Mouse (Mus musculus) R1 (cell line): ENCODE data around the gene Atp8b3.

Experiments used
- DNase-seq: peaks from one replicate; pipeline ENCODE4 v3.0.0-alpha.2; 2018; ENCODE audit warnings: low read depth, low spot score

The Atp8b3 gene

DNA sequence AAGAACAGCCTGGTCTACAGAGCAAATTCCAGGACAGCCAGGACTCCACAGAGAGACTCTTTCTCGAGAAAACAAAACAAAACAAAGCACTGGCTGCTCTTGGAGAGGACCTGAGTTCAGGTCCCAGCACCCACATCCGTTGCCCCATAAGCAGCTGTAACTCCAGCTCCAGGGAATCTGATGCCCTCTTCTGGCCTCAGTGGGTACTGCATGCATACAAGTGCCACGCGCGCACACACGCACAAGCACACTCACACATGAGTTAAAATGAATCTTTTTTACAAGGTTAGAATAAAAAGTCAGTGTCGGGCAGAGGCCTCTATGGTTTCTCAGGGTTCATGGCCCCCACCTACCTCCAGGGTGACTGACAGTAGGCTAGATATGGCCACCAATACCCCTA is 15.6 kb downstream of the Atp8b3 start:
- peak; percentile 56 for DNase-seq

DNA sequence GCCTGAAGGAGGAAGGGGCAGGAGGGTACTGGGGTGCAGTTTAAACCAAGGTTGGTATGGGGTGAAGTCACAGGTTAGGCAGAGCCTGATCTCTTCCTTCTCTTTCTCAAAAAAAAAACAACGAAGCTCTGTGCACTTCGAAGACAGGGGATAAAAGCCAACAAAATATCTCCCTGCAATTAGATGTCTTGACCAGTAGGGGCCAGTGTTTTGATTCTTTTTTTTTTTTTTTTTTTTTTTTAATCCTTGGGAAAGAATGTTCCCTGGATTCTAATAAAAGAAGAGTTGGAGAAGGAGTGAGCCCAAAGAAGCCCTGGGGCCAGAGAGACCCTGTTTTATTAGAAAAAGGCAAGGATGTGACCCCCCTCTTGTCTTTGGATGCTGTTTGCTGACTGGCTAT is 19.6 kb downstream of the Atp8b3 start:
- DNase-seq = peak; percentile 25

DNA sequence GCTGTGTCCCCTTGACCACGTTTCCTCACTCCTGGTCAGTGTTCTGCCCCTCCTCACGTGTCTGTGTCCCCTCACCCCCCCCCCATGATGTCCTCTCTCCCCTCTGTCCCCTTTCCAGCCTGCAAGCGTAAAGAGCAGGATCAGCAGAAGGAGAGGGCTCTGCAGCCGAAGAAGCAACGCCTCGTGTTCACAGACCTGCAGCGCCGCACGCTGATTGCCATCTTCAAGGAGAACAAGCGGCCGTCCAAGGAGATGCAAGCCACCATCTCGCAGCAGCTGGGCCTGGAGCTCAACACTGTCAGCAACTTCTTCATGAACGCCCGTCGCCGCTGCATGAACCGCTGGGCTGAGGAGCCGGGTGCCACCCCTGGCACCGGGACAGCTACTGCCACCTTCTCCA is 25.2 kb downstream of the Atp8b3 start:
- DNase-seq = no peak

DNA sequence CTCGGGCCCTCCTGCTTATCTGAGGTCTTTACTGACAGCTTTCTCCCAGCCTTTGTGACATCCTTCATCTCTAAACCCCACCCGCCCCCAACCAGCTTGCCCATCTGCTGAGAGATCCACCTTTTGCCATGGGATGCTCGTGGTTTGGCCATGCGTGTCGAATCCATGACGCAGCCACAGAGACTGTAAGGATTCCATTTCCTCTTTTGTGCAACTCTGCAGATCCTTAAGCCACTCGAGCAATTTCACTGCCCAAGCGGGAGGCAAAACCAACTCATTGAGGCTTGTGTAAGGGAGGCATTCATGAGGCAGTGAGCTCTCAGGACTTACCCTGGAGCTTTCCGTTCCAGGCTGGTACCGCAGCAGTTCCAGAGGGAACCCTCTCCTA is 28.7 kb downstream of the Atp8b3 start:
- no peak for DNase-seq

DNA sequence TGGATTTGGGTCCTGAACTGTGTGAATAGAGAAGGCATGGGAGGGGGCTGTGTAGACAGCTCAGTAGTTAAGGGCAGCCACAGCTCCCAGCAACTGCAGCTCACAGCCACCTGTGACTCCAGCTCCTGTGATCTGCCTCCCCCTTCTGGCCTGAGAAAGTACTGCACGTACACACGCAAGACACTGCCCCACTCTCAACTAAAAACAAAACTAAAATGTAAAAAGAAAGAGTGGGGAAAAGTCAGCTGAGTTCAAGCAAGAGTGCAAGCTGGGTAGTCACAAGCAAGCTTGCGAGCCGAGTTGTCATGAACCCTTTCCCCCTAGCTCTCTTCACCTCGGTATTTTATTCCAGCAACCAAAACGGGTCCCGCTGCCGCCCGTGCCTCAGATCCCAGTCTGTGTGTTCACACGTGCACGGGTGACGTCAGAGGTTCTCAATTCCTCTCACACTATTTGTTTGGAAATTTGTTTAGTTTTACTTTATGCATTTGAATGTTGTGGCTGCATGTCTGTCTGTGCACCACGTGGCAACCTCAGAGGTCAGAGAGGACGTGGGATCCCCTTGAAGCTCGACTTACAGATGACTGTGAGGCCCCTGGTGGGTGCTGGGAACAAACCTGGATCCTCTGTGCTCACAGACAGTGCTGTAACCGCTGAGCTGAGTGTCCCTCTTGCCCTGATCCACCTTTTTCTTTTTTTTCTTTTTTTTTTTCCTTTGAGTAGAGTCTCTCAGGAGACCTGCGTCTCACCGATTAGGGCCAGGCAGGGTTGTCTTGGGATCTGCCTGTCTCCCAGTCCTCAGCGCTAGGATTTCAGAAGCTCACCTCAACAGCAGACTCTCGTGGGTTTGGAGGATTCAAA is 29.3 kb downstream of the Atp8b3 start:
- peak; percentile 79 for DNase-seq

DNA sequence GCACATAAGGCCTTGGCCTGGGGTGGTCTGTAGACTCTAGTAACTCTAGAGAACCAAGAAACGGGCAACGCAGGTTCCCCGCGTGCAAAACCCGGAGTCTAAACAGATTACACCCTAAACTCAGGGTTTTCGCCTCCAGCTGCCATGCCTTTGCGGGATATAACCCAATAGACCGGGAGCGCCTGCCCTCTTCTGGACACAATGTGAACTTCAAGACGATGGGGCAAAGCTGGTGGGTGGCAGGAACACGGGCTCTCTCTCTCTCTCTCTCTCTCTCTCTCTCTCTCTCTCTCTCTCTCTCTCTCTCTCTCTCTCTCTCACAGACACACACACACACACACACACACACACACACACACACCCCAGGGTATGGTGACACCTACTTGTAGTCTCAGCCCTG is 32.7 kb downstream of the Atp8b3 start:
- peak; percentile 72 for DNase-seq

DNA sequence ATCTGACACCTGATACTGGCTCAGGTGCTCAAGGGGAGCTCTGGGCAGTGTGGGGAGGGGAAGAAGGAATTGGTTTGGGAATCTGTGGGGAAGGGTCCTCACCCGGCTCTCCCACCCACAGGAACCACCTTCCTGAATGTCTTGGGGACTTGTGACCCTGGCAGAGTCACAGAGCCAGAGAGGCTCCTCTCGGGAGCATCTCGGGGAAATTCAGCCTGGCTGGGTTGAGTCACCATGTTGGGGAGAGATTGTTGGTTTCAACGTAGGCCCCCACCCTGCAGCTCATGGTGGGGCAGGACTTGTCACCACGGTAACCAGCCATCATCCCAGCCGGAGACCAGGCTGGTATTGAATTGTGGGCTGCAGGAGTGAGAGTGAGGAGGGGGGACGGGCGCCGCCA is 34.2 kb downstream of the Atp8b3 start:
- DNase-seq = peak; percentile 58

DNA sequence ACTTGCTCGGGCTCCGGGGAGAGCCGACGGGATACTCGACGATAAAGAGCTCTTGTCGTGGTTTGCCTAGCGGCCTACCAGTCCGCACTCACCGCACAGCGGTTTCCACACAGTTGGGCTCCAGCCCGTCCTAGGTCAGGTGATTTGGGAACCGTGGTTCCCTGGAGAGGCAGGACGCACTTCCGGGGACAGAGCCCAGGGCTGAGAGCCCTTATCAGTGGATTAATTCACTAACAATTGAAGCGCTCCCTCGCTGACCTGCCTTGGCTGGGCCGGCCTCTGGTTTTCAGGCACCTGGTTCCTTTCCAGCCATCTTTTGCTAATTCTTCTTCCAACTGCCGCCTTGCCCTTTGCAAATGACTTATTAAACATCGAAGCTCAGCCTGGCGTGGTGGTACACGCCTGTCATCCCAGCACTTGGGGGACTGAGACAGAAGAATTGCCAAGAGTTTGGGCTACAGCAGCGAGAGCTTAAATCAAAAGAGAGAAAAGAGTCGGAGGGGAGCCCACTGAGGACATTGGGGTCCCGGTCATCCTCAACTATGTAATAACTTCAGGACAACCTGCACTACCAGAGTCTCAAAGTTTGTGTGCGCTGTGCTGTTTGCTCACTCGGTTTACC is 35.2 kb downstream of the Atp8b3 start:
- DNase-seq = peak; percentile 48

DNA sequence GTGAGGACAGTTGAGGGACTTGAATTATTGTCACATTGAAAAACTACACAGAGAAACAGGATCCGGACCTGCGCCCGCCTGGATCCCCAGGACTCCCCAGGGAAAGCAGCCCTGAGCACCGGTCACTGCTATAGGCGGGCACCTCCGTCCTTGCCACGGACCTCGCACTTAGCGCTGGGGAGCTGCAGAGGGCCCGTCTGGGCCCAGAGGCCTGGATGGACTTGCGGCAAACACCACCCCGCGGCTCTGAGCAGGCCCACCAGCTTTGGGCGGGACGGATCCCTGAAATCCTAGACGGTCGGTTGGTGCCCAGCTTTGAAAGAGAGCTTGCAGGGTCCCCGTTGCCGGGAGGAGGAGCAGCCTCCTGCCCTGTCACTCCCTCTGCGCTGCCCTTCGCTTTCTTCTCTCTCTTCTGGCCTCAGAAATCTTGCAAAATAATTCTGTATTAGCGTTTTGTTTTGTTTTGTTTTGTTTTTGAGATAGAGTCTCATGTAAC is 36.1 kb downstream of the Atp8b3 start:
- DNase-seq = no peak

DNA sequence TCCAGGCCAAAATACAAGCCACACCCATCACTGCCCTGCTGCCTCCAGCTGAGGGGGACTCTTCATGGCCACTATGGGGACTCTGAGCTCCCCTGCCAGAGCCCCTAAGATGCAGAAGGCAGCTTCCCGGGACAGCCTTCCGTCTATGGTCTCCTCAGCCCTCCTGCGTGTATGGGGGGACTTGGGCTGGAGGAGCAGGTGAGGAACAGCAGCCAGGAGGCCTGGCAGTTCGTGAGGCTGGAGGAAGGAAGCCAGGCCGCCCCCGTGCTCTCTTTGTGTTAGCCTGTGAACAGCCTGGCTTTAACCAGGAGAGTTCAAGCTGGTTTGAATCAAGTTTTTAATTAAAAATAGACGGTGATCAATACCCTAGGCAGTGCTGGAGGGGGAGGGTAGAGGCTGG is 36.6 kb downstream of the Atp8b3 start:
- DNase-seq = no peak

DNA sequence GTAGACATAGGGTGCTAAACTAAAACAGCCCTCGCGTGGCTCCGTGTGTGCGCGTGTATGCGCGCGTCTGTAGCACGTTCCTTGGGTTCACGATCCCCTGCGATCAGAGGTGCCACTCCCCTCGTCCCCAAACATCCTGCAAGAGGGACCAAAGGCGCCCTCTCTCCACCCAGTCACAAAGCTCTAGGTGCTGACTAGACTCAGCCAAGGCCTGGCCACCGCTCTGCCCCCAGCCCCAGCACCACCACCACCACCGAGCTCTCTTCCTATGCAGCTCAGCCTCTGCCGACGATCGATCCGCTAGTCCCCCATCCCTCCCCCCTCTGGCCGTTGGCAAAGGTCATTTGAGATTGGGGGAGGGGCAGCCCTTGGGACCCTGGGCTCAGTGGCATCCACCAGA is 42.5 kb downstream of the Atp8b3 start:
- DNase-seq = no peak

DNA sequence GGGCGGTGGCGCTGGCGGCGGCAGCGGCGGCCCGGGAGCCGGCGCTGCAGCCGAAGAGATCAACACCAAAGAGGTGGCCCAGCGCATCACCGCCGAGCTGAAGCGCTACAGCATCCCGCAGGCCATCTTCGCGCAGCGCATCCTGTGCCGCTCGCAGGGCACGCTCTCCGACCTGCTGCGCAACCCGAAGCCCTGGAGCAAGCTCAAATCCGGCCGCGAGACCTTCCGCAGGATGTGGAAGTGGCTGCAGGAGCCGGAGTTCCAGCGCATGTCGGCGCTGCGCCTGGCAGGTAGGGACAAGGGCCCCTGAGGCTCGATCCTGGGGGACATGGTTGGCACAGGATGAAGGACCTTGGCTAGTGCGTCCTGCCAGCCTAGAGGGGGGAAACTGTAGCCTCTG is 43.0 kb downstream of the Atp8b3 start:
- peak; percentile 57 for DNase-seq

DNA sequence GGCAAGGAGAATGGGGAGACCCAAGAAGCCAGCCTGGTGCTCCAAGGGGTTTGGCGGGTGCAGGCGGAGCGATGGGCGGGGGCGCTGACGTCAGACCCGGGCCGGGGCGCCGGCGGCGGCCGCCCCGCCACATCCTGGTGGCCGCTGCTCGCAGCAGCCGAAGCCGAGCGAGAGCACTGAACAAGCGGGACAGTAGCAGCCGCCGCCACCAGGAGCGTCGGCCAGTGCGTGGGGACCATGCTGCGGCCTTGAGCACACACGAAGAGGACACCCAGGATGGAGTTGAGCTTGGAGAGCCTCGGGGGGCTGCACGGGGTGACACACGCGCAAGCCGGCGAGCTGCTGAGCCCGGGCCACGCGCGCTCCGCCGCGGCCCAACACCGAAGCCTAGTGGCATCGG is 44.2 kb downstream of the Atp8b3 start, which contains the start of gene Onecut3:
Gene Onecut3, plus strand, starts transcription at position 104 of the 400 bp plus-strand sequence.
- peak; percentile 49 for DNase-seq

DNA sequence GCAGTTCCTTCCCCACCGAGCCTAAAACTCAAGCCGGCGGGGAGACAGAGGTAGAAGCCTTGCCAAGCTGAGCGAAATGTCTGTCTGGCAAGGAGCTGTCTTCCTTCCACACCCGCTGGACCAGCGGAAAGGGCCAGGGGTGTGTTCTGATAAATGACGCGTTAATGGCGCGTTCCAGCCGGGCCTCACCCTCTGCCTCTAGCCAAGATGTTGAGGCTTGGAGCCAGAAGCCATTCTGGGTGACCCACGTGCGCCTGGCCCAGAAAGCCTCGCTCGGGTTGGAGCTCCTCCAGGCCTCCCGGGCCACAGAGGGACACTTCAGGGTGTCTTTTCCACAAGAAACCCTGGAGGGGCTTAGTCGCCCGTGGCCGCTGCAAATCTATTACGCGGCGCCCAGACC is 48.9 kb downstream of the Atp8b3 start:
- DNase-seq = peak; percentile 43

DNA sequence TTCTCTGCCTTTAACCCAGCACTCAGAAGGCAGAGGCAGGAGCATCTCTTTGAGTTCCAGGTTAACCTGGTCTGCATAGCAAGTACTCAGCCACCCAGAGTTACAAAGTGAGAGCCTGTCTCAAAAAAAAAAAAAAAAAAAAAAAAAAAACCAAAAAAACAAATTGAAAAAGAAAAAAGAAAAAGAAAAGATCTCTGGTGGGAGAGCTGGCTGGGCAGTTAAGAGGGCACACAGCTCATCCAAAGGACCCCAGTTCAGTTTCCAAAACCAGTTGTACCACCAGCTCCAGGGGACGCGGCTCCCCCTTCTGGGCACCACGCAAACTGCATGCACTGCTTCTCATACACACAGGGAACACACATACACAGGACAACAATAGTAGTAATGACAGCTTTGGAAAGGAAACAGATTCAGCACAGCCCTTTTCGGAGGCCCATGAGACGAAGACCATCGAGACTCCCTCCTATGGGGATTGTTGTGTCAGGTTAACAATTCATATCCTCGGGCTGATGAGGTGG is 52.0 kb downstream of the Atp8b3 start:
- peak; percentile 72 for DNase-seq

DNA sequence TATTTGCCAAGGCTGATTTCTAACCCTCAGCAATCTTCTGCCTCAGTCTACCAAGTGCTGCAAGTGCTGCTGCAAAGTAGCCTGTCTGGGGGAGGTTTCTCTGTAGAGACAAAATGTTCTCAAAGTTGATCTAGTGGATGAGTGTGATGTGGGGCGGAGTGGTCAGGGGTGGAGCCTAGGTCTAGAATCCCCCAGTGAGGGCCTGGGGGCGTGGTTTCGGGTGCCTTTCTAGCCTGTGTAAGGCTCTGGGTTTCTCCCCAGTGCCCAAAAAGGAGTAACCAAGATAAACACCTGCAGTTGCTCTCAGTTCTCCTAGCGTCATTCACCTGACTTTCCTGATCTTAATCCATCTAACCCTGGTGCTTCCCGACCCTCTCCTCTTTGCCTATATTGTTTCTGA is 57.9 kb downstream of the Atp8b3 start:
- peak; percentile 75 for DNase-seq

DNA sequence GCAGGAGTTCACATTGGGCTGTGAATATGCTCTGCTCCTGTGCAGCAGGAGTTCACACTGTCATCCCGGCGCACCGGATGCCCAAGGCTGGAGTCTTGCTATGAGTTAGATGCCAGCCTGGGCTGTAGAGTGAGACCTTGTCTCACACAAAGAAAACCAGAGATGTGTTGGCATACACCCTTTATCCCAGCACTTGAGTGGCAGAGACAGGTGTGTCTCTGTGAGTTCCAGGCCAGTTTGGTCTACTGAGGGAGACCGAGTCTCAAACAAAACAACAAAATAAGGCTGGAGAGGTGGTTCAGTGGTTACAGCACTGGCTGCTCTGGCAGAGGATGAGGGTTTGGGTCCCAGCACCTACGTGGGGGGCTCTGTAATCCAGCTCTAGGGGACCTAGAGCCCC is 60.4 kb downstream of the Atp8b3 start:
- no peak for DNase-seq

DNA sequence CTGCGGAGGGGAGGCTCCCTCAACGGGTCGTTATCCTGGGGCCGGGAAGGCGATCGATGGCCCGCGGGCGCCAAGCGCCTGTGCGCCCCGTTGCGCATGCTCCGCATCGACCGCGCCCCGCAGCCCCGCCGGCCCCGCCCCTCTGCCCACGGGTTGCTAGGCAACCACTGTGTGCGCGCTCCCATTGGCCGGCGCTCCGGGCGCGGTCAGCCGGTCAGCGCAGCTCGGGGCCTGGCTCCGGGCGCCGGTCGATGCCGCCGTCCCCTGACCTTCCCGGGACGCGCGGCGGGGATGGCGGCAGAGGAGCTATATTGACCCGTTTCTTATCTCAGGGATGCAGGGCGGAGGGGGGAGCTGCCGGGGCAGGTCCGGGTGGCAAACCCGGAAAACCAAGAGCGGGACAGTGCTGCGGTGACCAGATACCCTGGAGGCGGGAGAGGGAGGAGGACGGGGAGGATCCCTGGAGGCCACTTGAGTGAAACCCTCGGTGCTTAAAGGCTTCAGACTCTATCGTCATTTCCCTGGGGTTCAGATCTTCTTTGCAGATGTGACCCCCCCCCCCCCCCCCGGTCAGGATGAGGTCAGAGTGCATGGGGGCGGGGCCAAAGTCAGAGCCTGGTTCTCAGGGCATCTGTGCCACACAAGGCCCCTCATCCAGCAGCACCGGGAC is 63.5 kb downstream of the Atp8b3 start:
- peak; percentile 76 for DNase-seq
